Mouse (Mus musculus) T-helper 17 cell (primary cell): ENCODE results near the gene Gas2l1.
"Not testable (repeated sequence)": the region's sequence is repeated elsewhere in the genome, so short reads cannot be mapped to it uniquely, and the experiment has no call there.

Experiments used
- in situ Hi-C, 2 experiments: fragments of 300-600 bp; cut with MboI, MseI; formaldehyde crosslinking; loops; 1 replicate in 1 of 2; 2 replicates in 1 of 2; pipeline ENCODE4 v1.15.1; 2025; ENCODE audit warnings: high pct_unique_total_duplicates in 2 of 2

Gas2l1 gene

GRCm38 (mm10) chr11:5065056-5065821 is at the start of gene Gas2l1:
Gene Gas2l1, minus strand, starts transcription at chr11:5065327.
- in situ Hi-C loops, result no loop called here

- in situ Hi-C loops, result loop anchor here in 1 of 2 experiments (10.0 kb wide), 1 partner anchor 171 kb away; no protein-coding TSS in a partner anchor
These were observed 48.5 kb upstream of the Gas2l1 start for GRCm38 (mm10) chr11:5113645-5114044.

- in situ Hi-C loops, result no loop called here
These were observed 44.3 kb upstream of the Gas2l1 start for GRCm38 (mm10) chr11:5109441-5109840.

DNA sequence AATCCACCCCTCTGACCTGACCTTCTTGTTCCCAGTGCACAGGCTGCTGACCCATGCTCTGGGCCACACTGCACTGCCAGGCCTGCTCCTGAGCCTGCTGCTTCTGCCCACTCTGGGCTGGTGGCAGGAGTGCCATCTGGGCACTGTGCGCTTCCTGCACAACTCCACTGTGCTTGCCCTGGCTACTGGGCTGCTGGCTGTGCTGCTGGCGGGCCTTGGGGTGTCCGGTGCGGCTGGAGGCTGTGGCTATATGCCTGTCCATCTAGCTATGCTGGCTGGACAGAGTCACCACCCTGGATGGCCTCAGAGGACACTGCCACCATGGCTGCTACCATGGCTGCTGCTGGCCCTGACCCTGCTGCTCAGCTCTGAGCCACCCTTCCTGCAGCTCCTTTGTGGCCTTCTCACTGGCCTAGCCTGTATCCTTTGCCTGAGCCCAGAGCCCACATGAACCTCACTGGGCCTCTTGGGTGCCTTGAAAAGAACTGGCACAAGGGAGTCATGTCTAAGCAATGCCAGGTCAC is 38.9 kb upstream of the Gas2l1 start:
- in situ Hi-C loops, result loop anchor here in 1 of 2 experiments (5.0 kb wide), 1 partner anchor 378 kb away; no protein-coding TSS in a partner anchor

GRCm38 (mm10) chr11:5102384-5102783 is 37.3 kb upstream of the Gas2l1 start:
- in situ Hi-C loops, result loop anchor here in 1 of 2 experiments (5.0 kb wide), 1 partner anchor 380 kb away; no protein-coding TSS in a partner anchor

GRCm38 (mm10) chr11:5101641-5102040 is 36.5 kb upstream of the Gas2l1 start:
- in situ Hi-C loops, result loop anchor here in 1 of 2 experiments (5.0 kb wide), 1 partner anchor 381 kb away; no protein-coding TSS in a partner anchor

GRCm38 (mm10) chr11:5100801-5101200 is 35.7 kb upstream of the Gas2l1 start:
- in situ Hi-C loops, result loop anchor here in 1 of 2 experiments (5.0 kb wide), 1 partner anchor 382 kb away; no protein-coding TSS in a partner anchor

GRCm38 (mm10) chr11:5100283-5100682 is 35.2 kb upstream of the Gas2l1 start:
- in situ Hi-C loops, result loop anchor here in 1 of 2 experiments (5.0 kb wide), 1 partner anchor 382 kb away; no protein-coding TSS in a partner anchor

DNA sequence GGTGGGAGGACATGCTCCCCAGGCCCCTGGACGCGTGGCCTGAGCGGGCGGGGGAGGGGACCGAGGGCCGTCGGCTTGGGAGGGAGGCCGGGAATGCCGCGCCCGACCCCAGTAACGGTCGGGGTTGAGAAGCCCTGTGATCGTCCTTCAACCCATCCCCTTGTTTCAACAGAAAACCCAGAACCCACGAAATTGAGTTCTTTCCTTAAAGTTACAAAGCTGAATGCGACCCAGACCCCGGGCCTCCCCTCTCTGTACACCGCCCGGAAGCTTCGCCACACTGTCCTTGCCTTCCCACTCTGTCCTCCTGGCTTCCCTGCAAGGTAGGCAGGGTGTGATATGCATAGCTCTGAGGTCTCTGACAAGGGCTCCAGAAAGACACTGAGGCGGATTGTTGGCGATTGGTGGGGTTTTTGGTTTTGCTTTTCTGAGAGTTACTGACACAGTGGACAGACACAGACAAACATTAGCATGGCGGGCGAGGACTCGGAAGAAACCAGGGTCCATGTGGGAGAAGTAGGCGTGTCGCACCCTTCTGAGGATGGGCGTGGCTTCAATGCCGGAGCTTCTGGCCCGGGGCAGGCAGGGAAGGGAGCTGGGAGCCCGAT is 34.6 kb upstream of the Gas2l1 start:
- in situ Hi-C loops, result loop anchor here (5.0 to 10.0 kb wide), 3 partner anchors 92 to 1865 kb away; no protein-coding TSS in a partner anchor

GRCm38 (mm10) chr11:5098736-5099542 is 33.8 kb upstream of the Gas2l1 start, which contains the start of the genes Rhbdd3 and Ewsr1:
Gene Rhbdd3, plus strand, starts transcription at chr11:5098926.
Gene Ewsr1, minus strand, starts transcription at chr11:5099266.
- in situ Hi-C loops, result loop anchor here in 1 of 2 experiments (5.0 to 10.0 kb wide), 2 partner anchors 92 to 1864 kb away; no protein-coding TSS in a partner anchor

- in situ Hi-C loops, result loop anchor here in 1 of 2 experiments (5.0 to 10.0 kb wide), 2 partner anchors 91 to 1863 kb away; no protein-coding TSS in a partner anchor
These were observed 33.1 kb upstream of the Gas2l1 start for GRCm38 (mm10) chr11:5098035-5098735.

DNA sequence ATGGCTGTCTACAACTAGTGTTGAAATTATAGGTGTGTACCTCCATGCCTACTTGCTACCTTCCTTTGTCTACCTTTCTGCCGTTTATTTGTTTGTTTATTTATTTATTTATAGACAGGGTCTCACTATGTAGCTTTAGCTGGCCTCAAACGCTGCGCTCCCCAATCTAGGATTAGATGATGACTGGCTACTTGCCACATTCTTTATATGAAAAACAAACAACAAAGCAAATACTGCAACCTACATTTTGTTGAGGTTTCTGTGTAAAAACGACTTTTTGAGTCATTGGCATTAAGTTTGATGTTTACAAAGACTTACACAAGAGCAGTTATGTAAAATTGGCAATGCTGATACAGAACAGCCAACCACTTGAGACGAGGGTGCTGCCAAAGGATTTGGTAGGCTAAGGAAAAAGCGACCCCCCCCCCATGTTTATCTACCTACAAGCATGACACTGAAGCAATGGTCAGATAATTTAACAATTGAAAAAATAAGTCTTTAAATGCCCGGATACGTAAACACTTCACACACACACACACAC is 31.4 kb upstream of the Gas2l1 start:
- in situ Hi-C loops, result loop anchor here in 1 of 2 experiments (5.0 to 10.0 kb wide), 2 partner anchors 89 to 1862 kb away; no protein-coding TSS in a partner anchor

DNA sequence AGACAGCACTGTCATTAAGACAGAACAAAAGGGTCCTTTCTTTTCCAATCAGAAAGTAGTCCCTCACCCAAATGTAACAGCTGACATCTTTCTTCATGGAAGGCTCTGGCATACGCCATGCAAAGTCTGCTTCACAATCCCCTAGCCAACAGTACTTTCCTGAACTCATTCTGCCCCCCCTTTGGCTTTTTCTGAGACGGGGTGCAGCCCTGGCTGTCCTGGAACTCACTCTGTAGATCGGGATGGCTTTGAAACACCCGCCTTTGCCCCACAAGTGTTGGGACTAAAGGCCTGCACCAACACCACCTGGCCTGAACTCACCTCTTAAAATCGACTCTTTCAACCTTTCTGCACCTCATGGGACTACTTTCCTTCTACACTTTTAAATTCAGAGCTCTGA is 30.8 kb upstream of the Gas2l1 start:
- in situ Hi-C loops, result loop anchor here in 1 of 2 experiments (5.0 to 10.0 kb wide), 2 partner anchors 89 to 1861 kb away; no protein-coding TSS in a partner anchor

DNA sequence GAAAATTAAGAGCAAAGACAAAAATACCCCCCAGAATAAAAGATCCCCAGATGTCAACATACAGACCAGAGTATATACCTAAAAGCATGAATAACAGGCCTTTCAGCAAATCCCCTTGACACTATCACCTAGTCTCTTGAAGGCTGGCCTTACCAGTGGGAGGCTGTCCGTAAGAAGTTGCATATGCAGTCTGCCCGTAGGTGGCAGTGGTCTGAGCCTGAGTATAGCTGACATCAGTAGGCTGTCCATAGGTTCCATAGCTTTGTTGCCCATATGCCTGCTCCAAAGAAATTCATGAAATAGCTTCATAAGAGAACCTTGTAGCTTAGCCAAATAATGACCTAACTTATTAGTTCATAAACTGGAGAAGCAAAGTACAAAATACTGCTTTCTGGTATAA is 26.6 kb upstream of the Gas2l1 start:
- in situ Hi-C loops, result loop anchor here in 1 of 2 experiments (10.0 kb wide), 1 partner anchor 1857 kb away; no protein-coding TSS in a partner anchor

GRCm38 (mm10) chr11:5089147-5089546 is 24.0 kb upstream of the Gas2l1 start:
- in situ Hi-C loops, result no loop called here

DNA sequence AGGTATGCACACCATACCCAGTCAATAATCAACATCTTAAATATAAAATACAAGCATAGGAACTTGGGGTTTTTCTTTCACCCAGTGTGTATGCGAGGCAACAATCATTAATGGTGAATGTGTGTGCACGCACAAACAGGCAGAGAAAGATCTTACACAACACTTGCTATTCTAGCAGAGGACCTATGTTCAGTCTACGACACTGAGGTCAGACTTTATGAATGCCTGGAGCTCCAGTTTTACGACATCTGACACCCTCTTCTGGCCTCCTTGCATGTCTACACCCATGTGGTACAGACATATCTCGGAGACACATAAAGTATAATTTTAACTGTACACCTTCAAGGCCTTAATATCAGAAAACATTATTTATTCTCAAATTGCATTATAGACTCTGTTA is 11.7 kb upstream of the Gas2l1 start:
- in situ Hi-C loops, result not testable (repeated sequence)

GRCm38 (mm10) chr11:5075760-5076159 is 10.6 kb upstream of the Gas2l1 start:
- in situ Hi-C loops, result no loop called here

DNA sequence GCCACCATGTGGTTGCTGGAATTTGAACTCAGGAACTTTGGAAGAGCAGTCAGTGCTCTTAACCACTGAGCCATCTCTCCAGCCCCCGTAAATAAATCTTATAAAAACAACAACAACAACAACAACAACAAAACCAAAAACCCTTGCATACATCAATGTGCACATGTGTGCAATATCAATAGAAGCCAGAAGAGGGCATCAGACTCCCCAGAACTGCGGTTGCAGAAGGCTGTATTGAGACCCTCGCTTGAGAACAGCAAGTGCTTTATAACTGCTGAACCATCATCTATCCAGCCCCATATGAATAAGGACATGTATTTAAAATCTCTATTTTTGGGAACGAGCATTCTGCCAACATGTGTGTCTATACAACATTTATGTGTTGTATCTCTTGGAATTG is 9.8 kb upstream of the Gas2l1 start:
- in situ Hi-C loops, result no loop called here

- in situ Hi-C loops, result no loop called here
These were observed 3.2 kb upstream of the Gas2l1 start for GRCm38 (mm10) chr11:5068126-5068971.
